Mouse (Mus musculus) liver, embryonic 14.5 days (tissue): ENCODE measurements at regions not wholly inside any gene's neighbourhood (a gene's known extent, or its start where the extent isn't known, plus 50 kb on each side); places are given as distances from the start of the nearest gene placed in this dataset.
"Not testable (repeated sequence)": the region's sequence is repeated elsewhere in the genome, so short reads cannot be mapped to it uniquely, and the experiment has no call there.

Experiments
- ATAC-seq: fragments of 200-750 bp; cut with Nextera tagmentation; 2 replicates; pipeline ENCODE4 v1.8.0; 2017; ENCODE audit warnings: moderate number of reproducible peaks, mild to moderate bottlenecking, moderate library complexity; ENCODE audit not compliant: insufficient read depth
- DNase-seq, 3 experiments: peaks; one replicate each; pipeline ENCODE4 v3.0.0-alpha.2; 2012 to 2013; ENCODE audit warnings: low read depth in 3 of 3, low spot score in 3 of 3
- H3K27ac ChIP-seq: fragments of 300-500 bp; sonication (generic); 2 replicates; pipeline ENCODE4 v1.5.1; 2014; ENCODE audit warnings: moderate library complexity, mild to moderate bottlenecking, control low read depth, inconsistent platforms
- H3K27me3 ChIP-seq: fragments of 300-500 bp; sonication (generic); 2 replicates; pipeline ENCODE4 v1.6.1; 2014; ENCODE audit warnings: mild to moderate bottlenecking, low read length, moderate library complexity; ENCODE audit not compliant: control insufficient read depth, insufficient read depth
- H3K36me3 ChIP-seq: fragments of 300-500 bp; sonication (generic); replicated peaks from 2 replicates; pipeline ENCODE4 v1.6.1; 2014; ENCODE audit warnings: low read depth; ENCODE audit not compliant: control insufficient read depth, insufficient read depth
- H3K4me1 ChIP-seq, 2 experiments: fragments of 200-500 bp in 1 of 2; fragments of 300-500 bp in 1 of 2; sonication (generic) in 1 of 2; replicated peaks; 2 replicates each; pipeline ENCODE4 v1.6.1; 2012 to 2014; ENCODE audit warnings: antibody characterized with exemption in 1 of 2, inconsistent platforms in 1 of 2, low read length in 1 of 2; ENCODE audit not compliant: control insufficient read depth in 2 of 2, insufficient read depth in 2 of 2
- H3K4me2 ChIP-seq: fragments of 300-500 bp; sonication (generic); 2 replicates; pipeline ENCODE4 v1.6.1; 2014; ENCODE audit warnings: low read depth, mild to moderate bottlenecking, control low read depth, moderate library complexity
- H3K4me3 ChIP-seq, 2 experiments: fragments of 200-500 bp in 1 of 2; fragments of 300-500 bp in 1 of 2; sonication (generic) in 1 of 2; 2 replicates each; pipeline ENCODE4 v1.5.1; 2012 to 2014; ENCODE audit warnings: low read depth in 2 of 2, low read length in 2 of 2, mild to moderate bottlenecking in 2 of 2, control low read depth in 1 of 2, inconsistent platforms in 1 of 2, moderate library complexity in 1 of 2; ENCODE audit not compliant: insufficient read depth in 1 of 2
- H3K9ac ChIP-seq: fragments of 300-500 bp; sonication (generic); replicated peaks from 2 replicates; pipeline ENCODE4 v1.6.1; 2014; ENCODE audit warnings: mild to moderate bottlenecking, control low read depth, moderate library complexity
- H3K9me3 ChIP-seq: fragments of 300-500 bp; sonication (generic); 2 replicates; pipeline ENCODE4 v1.6.1; 2016; ENCODE audit warnings: low read length, mixed read lengths; ENCODE audit not compliant: control insufficient read depth
- CTCF ChIP-seq: IDR thresholded peaks from 2 replicates; pipeline ENCODE4 v1.5.1; 2016; ENCODE audit warnings: antibody characterized with exemption, low read depth, control low read depth
- EP300 ChIP-seq: IDR thresholded peaks from 2 replicates; pipeline ENCODE4 v1.6.1; 2016; ENCODE audit warnings: antibody characterized with exemption, low read depth
- WGBS: fragments of 180-500 bp; shearing (Covaris S2); extraction: QIAGEN DNeasy Blood & Tissue Kit; methylation state at CpG from one replicate; pipeline ENCODE4 v1.1.7; 2014; ENCODE audit not compliant: insufficient replicate concordance; 5-methylcytosine and 5-hydroxymethylcytosine counted together

DNA sequence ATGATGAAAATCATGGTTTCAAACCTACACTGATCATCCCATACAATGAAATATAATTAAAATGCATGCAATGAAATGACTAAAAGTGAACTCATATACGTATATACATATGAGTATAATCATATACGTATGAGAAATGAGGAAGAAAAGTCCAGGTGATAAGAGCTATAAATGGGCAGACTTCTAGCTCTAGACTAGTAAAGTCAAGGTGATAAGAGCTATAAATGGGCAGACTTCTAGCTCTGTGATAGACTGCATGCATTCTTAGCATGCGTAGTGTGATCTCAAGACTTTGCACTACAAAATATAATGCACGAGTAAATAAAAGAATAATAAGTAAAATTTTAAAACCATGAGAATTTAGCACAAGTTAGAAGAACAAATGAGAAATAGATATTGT lies 606.2 kb upstream of the Gpc5 start:
- Histone ChIP-seq H3K27ac (no peak overlapping the region), H3K4me3 (no peak overlapping the region), H3K36me3 (no peaks in the 10 kb centered on the region), H3K9me3 (no peaks in the 10 kb centered on the region), H3K27me3 (no peaks in the 10 kb centered on the region), H3K4me1 (no peaks in the 10 kb centered on the region), H3K4me2 (no peak overlapping the region), H3K9ac (no peak overlapping the region)
- 71% methylated on average over 4 of the region's 4 CpGs for WGBS
- ATAC-seq (no peak), DNase-seq (no peak)
- TF ChIP-seq EP300 (no peak), CTCF (no peak)

DNA sequence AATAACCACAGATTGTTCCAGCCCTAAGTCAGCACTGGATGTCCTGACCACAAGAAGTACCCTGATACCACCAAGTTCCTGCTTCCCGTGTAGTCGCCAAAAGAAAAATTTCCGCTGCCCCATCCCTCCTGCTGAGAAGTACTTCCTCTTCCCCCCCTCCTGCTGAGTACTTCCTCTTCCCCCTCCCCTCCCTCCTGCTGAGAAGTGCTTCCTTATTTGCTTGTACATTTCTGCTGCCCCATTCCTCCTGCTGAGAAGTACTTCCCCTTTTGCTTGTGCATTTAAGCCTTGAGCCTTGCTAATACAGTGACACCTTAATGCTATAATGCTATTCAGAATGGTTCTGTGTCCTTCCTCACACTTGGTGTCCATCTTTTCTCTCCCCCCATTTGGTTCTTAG lies 598.6 kb upstream of the Gpc5 start:
- H3K36me3 ChIP-seq, H3K4me3 ChIP-seq, H3K4me1 ChIP-seq, H3K4me2 ChIP-seq, DNase-seq, H3K27ac ChIP-seq, H3K9ac ChIP-seq, H3K9me3 ChIP-seq, H3K27me3 ChIP-seq, ATAC-seq: not testable (repeated sequence)
- 50% methylated on average over 3 of the region's 3 CpGs for WGBS

DNA sequence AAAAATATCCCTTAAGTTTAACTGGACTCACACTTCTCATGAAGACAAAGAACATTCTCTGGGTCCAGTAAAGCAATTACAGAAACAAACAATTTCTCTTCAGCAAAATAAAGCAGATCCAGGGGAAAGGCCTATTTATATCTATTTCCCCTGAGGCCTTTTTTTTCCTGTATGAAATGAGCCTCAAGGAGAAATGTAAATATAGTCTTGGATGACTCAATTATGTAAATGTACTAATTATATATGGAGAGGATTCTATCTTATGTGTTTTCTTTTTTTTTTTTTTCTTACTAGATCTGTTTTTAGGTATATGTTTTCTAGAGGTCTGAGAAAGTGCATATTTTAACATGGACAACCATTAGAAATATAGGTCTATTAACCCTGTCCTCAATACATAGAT lies 587.0 kb upstream of the Gpc5 start:
- no peaks in the 10 kb centered on the region for H3K36me3 ChIP-seq
- no peak overlapping the region for H3K27ac ChIP-seq
- H3K27me3 ChIP-seq = no peaks in the 10 kb centered on the region
- DNase-seq = no peak
- H3K4me3 ChIP-seq = no peak overlapping the region
- no peak for ATAC-seq
- no peak for TF ChIP-seq CTCF
- TF ChIP-seq EP300 = no peak
- no peaks in the 10 kb centered on the region for H3K4me1 ChIP-seq
- no peak overlapping the region for H3K9ac ChIP-seq
- H3K9me3 ChIP-seq = no peaks in the 10 kb centered on the region
- no peak overlapping the region for H3K4me2 ChIP-seq

DNA sequence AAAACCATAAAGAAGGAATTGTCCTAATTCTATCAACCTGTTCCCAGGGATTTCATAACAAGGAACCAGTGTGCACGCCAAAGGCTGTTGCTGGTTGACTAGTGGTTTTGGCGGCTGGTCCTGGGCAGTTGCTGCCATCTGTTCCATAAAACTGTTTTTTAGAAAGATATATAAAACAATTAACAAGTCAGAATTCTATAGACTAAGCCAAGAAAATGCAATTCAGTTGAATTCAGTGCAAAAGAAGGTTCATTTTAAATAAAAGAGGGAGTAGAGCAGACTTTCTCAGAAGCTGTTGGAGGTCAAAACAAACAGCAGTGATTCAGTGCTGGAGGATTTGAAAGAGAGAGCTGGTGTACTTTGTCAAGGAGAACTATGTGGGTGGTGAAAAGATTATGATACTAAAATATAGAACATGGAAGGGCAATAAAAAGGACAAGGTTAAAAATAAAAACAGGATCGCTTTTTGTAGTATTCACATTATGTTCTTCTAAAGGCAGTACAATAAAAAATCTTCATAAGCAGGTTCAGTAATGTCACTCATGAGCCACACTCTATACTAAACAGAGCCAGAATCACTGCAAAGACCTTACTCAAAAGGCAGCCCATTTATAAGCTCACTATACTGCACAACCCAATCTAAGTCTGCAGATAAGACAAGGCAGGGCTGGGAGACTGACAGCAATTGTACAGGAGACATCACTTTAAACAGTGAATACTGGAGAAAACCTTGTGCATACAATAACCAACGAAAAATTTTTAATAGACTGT lies 543.9 kb upstream of the Gpc5 start:
- no peak overlapping the region for H3K4me2 ChIP-seq
- WGBS = 57% methylated on average over 4 of the region's 4 CpGs
- DNase-seq (no peak), ATAC-seq (no peak)
- H3K9me3 ChIP-seq = no peaks in the 10 kb centered on the region
- no peak for TF ChIP-seq EP300
- no peak for TF ChIP-seq CTCF
- no peak overlapping the region for H3K9ac ChIP-seq
- H3K27me3 ChIP-seq = no peaks in the 10 kb centered on the region
- no peaks in the 10 kb centered on the region for H3K4me1 ChIP-seq
- H3K4me3 ChIP-seq = no peak overlapping the region
- H3K36me3 ChIP-seq = no peaks in the 10 kb centered on the region
- no peak overlapping the region for H3K27ac ChIP-seq

DNA sequence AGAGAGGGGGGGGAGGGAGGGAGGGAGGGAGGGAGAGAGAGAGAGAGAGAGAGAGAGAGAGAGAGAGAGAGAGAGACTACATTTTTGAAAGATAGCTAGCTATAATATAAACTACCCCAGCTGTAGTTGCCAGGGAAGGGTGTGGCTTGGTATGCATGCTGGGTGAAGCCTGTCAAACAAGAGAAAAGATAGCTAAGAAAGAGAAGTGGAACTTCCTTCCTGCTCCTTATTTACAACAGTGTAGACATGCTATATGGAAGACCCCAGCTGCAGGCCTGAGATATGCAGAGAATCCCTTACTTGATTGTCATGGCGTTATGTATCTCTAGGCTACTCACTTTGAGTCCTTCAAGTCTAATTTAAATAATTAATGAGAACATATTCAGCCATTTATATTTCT lies 542.9 kb upstream of the Gpc5 start:
- DNase-seq (no peak), ATAC-seq (no peak)
- H3K4me2 ChIP-seq = no peak overlapping the region
- H3K27me3 ChIP-seq = no peaks in the 10 kb centered on the region
- 22% methylated on average over 1 of the region's 1 CpGs for WGBS
- no peak overlapping the region for H3K4me3 ChIP-seq
- no peak overlapping the region for H3K27ac ChIP-seq
- H3K4me1 ChIP-seq = no peaks in the 10 kb centered on the region
- TF ChIP-seq CTCF (no peak), EP300 (no peak)
- H3K9me3 ChIP-seq = no peaks in the 10 kb centered on the region
- no peak overlapping the region for H3K9ac ChIP-seq
- H3K36me3 ChIP-seq = no peaks in the 10 kb centered on the region
